Mouse (Mus musculus) olfactory bulb, adult 2 months (tissue): ENCODE measurements around the gene H2al2c. TPM values are rescaled to one million over a fixed set of nuclear protein-coding genes. Genes with fewer than 3 reads are reported as not detected.
"Not testable (repeated sequence)": the region's sequence is repeated elsewhere in the genome, so short reads cannot be mapped to it uniquely, and the experiment has no call there.

ENCODE experiments used
- H3K27ac ChIP-seq: fragments of 200-500 bp; 2 replicates; pipeline ENCODE4 v1.5.1; 2012; ENCODE audit warnings: low read depth, low read length; ENCODE audit not compliant: insufficient read depth
- H3K4me1 ChIP-seq: fragments of 200-500 bp; 2 replicates; pipeline ENCODE4 v1.6.1; 2012; ENCODE audit warnings: low read length; ENCODE audit not compliant: control insufficient read depth, insufficient read depth
- H3K4me3 ChIP-seq: fragments of 200-500 bp; 2 replicates; pipeline ENCODE4 v1.5.1; 2012; ENCODE audit warnings: mild to moderate bottlenecking, low read depth, low read length, moderate library complexity; ENCODE audit not compliant: insufficient read depth
- WGBS: fragments of 180-500 bp; shearing (Covaris S2); methylation state at CpG from one replicate; pipeline ENCODE4 v1.1.7; 2018; 5-methylcytosine and 5-hydroxymethylcytosine counted together
- polyA plus RNA-seq: library from polyadenylated mRNA; stranded (reverse); fragments of >200 nt; gene quantifications from 2 replicates; pipeline ENCODE4 v1.2.4, GENCODE M21; 2012; ENCODE audit warnings: low replicate concordance; ENCODE audit not compliant: missing spikeins, insufficient read depth, insufficient read length

The H2al2c gene
- not detected in 2 replicates for polyA plus RNA-seq

DNA sequence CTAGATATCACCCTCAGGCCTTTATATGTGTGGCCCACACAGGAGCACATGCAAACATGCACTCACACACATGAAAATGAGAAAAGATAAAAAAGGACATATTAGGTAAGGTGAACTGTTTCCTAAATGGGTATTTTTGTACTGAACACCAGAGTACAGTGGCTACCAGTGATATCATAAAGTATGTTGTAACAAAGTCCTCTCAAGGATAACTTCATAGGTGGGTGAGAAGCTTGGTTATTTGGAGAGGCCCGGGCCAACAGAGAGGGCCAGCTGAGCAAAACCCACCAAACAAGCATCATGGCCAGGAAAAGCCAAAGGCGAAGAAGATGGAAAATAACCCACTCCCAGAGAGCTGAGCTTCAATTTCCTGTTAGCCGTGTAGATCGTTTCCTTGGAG lies at the start of gene H2al2c:
H2al2c (plus strand) TSS at position 301 of the 400 bp plus-strand sequence.
- WGBS, result no CpG with 5 or more reads among the region's 4 CpGs
- not testable (repeated sequence) for H3K4me1 ChIP-seq, H3K27ac ChIP-seq, H3K4me3 ChIP-seq

Other genes with a start within 250 kb of the H2al2c start
- gene Sry, start 64.6 kb downstream of the H2al2c start, polyA plus RNA-seq, result not detected in 2 replicates
- gene H2al2b, start 121.6 kb downstream of the H2al2c start, polyA plus RNA-seq, result not detected in 2 replicates
- gene Gm4064, start 197.1 kb downstream of the H2al2c start, polyA plus RNA-seq, result not detected in 2 replicates
- not detected in 2 replicates for gene Rbmy, start 231.6 kb downstream of the H2al2c start, polyA plus RNA-seq
- gene Gm10256, start 231.6 kb downstream of the H2al2c start, polyA plus RNA-seq, result not detected in 2 replicates